Mouse (Mus musculus) erythroblast, embryonic 14.5 days (primary cell): ENCODE data around the gene Cwh43. TPM values are rescaled to one million over a fixed set of nuclear protein-coding genes. Genes with fewer than 3 reads are reported as not detected.

ENCODE experiments used
- H3K27me3 ChIP-seq: 2 replicates; pipeline ENCODE4 v1.6.1; 2012; ENCODE audit warnings: inconsistent platforms; ENCODE audit not compliant: control insufficient read depth
- H3K36me3 ChIP-seq: 2 replicates; pipeline ENCODE4 v1.6.1; 2012; ENCODE audit warnings: mild to moderate bottlenecking, inconsistent platforms; ENCODE audit not compliant: control insufficient read depth
- H3K4me1 ChIP-seq: 2 replicates; pipeline ENCODE4 v1.6.1; 2012; ENCODE audit warnings: inconsistent platforms; ENCODE audit not compliant: control insufficient read depth
- H3K4me3 ChIP-seq: replicated peaks from 2 replicates; pipeline ENCODE3; 2012; ENCODE audit warnings: moderate library complexity, mild to moderate bottlenecking, inconsistent platforms
- H3K9me3 ChIP-seq: 2 replicates; pipeline ENCODE4 v1.6.1; 2012; ENCODE audit warnings: low read length, inconsistent platforms, mixed read lengths; ENCODE audit not compliant: control insufficient read depth
- GATA1 ChIP-seq: IDR thresholded peaks from 2 replicates; pipeline ENCODE4 v1.6.1; 2012; ENCODE audit warnings: low read length, inconsistent platforms, mixed read lengths
- TAL1 ChIP-seq: IDR thresholded peaks from 3 replicates; pipeline ENCODE4 v1.6.1; 2012; ENCODE audit warnings: low read length, inconsistent platforms, mixed read lengths
- polyA plus RNA-seq: library from polyadenylated mRNA; stranded (reverse); fragments of >175 nt; gene quantifications from 2 replicates; pipeline ENCODE4 v1.2.3, GENCODE M21; 2012

Gene Cwh43
- polyA plus RNA-seq, result not detected in 2 replicates

- Histone ChIP-seq H3K27me3 (peaks cover 46% of the 10 kb centered on the region), H3K4me3 (no peak within 1 kb of the TSS), H3K36me3 (no peaks in the 10 kb centered on the region), H3K9me3 (no peaks in the 10 kb centered on the region), H3K4me1 (no peaks in the 10 kb centered on the region; the same call in 1 of the 2 replicates)
- TF ChIP-seq GATA1 (no peak), TAL1 (no peak)
Observed at GRCm38 (mm10) chr5:73405981-73406722, at the start of gene Cwh43. Cwh43 (plus strand) TSS chr5:73406075.

GRCm38 (mm10) chr5:73359134-73359751 is 46.6 kb upstream of the Cwh43 start:
- TF ChIP-seq TAL1 (no peak), GATA1 (no peak)
- Histone ChIP-seq H3K36me3 (no peaks in the 10 kb centered on the region), H3K4me1 (peaks cover 77% of the 10 kb centered on the region), H3K27me3 (peaks cover 32% of the 10 kb centered on the region), H3K9me3 (no peaks in the 10 kb centered on the region), H3K4me3 (peak overlapping the region; percentile 25)

DNA sequence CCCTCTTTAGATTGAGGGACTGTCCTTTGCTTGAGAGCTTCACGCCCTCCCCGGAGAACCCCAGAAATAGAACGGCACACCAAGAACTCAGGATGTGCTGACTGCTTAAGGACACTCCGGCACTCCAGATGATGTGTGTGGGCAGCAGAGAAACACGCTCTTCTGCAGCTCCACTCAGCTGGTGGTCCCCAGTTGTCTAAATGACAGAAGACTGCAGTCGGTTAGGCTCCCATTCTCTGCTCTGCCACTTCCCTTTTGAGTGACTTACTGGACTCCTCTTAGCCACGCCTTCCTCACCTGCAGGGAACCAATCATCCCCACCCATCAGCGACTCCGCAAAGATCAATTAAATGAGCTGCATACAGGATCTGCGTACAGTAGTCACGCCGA is 46.1 kb upstream of the Cwh43 start:
- Histone ChIP-seq H3K27me3 (peaks cover 32% of the 10 kb centered on the region), H3K4me3 (peak overlapping the region; percentile 25), H3K4me1 (peaks cover 77% of the 10 kb centered on the region), H3K9me3 (no peaks in the 10 kb centered on the region), H3K36me3 (no peaks in the 10 kb centered on the region)
- TF ChIP-seq TAL1 (no peak), GATA1 (no peak)

- Histone ChIP-seq H3K36me3 (no peaks in the 10 kb centered on the region), H3K27me3 (peaks cover 32% of the 10 kb centered on the region), H3K4me3 (no peak overlapping the region), H3K4me1 (peaks cover 77% of the 10 kb centered on the region), H3K9me3 (no peaks in the 10 kb centered on the region)
- no peak for TF ChIP-seq TAL1
- no peak for TF ChIP-seq GATA1
Observed at GRCm38 (mm10) chr5:73360240-73360639, 45.6 kb upstream of the Cwh43 start.

DNA sequence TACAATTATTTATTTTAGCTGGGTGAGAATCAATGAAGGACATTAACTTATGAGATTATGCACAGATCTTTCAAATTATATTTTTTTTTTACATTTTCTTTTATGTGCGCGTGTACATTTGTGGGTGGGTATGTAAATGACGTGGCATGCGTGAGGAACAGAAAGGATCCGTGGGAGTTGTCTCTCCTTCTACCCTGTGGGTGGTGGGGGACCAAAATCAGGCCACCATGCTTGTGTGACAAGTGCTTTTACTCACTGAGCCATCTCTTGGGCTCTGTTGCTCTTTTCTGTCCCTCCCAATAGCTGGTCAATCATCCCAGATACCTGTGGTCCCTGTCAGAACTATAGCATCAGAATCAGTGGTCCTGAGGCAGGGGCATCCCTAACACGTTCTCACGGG is 43.5 kb upstream of the Cwh43 start:
- no peak for TF ChIP-seq TAL1
- TF ChIP-seq GATA1, result no peak
- Histone ChIP-seq H3K27me3 (peaks cover 36% of the 10 kb centered on the region), H3K9me3 (no peaks in the 10 kb centered on the region), H3K4me3 (no peak overlapping the region), H3K4me1 (peaks cover 62% of the 10 kb centered on the region), H3K36me3 (no peaks in the 10 kb centered on the region)

DNA sequence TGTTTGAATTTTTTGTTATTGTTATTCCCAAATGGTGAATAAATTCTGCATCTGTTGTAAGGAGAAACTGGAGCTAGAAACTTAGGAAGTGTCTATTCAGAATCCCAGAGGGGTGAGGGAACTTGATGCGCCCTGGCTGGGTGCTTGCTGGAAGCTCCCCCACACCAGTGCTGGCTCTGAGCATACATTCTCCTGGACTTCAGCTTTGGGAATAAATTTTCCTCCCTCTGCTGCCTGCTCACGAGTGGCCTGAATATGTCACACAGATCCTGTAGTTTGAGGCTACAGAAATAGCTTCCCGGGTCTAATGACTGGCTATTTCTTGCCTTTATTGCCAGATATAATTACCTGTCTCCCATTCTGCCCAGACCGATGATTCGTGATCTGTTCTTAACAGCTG is 43.1 kb upstream of the Cwh43 start:
- TF ChIP-seq GATA1 (no peak), TAL1 (no peak)

GRCm38 (mm10) chr5:73364107-73364864 is 41.6 kb upstream of the Cwh43 start:
- no peaks in the 10 kb centered on the region for H3K36me3 ChIP-seq
- peaks cover 39% of the 10 kb centered on the region for H3K27me3 ChIP-seq
- H3K9me3 ChIP-seq, result no peaks in the 10 kb centered on the region
- TF ChIP-seq GATA1 (peak; percentile 69), TAL1 (peak; percentile 78)
- peak overlapping the region; percentile 23 for H3K4me3 ChIP-seq
- H3K4me1 ChIP-seq, result peaks cover 51% of the 10 kb centered on the region

More for the DNA sequence above, 43.1 kb upstream of the Cwh43 start:
- Histone ChIP-seq H3K36me3 (no peaks in the 10 kb centered on the region), H3K4me3 (no peak overlapping the region), H3K9me3 (no peaks in the 10 kb centered on the region), H3K27me3 (peaks cover 40% of the 10 kb centered on the region), H3K4me1 (peaks cover 63% of the 10 kb centered on the region)

DNA sequence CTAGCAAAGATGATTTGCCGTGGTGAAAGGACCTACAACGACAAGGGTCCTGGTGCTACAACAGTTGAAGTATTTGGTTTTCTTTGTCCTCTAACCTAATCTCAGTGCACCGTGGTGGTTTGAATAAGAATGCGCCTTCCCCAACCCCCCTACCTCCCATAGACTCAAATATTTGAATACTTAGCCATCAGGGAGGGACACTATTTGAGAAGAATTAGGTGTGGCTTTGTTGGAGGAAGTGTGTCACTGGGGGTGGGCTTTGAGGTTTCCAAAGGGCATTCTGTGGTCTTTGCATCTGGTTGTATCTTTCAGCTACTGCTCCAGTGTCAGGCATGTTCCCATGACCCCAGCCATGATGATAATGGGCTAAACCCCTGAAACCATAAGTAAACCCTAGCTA is 38.0 kb upstream of the Cwh43 start:
- Histone ChIP-seq H3K9me3 (no peaks in the 10 kb centered on the region), H3K36me3 (no peaks in the 10 kb centered on the region), H3K27me3 (peaks cover 23% of the 10 kb centered on the region), H3K4me1 (peaks cover 37% of the 10 kb centered on the region), H3K4me3 (no peak overlapping the region)
- TF ChIP-seq GATA1 (no peak), TAL1 (no peak)
